Mouse (Mus musculus): Measurements from ENCODE around the gene Nt5c2. TPM values are rescaled to one million over a fixed set of nuclear protein-coding genes. Genes with fewer than 3 reads are reported as not detected.
A peak's percentile ranks its signal among the peaks of the same experiment; 100 is the strongest.

Nt5c2 gene
- polyA plus RNA-seq, 1 experiment: 56.5 TPM

DNA sequence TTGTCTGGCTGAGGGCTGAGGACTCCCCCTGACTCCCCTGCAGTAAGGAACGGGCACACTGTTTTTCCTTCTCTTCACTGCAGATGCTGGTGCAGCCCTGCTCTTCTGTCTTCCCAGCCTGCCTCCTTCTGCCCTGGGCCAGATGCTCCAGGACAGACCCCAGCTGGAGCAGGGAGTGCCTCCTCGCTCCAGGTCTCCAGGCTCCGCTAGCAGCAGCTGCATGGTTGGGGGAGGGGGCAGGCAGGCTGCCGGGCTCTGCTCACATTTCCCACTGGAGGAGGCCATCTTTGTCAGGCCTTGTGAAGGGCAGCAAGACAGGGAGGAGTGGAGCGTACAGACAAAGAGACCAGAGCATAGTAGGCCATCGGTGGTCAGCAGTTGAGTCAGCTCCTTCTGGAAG is 4.4 kb upstream of the Nt5c2 start:
- H3K4me3 ChIP-seq (ENCODE audit: insufficient read depth, low read length): no peak overlapping the region
- TF ChIP-seq CTCF (IDR thresholded peaks at IDR 0.05; ENCODE audit: low read depth, low read length): no peak
- TF ChIP-seq POLR2A (IDR thresholded peaks at IDR 0.05; ENCODE audit: borderline replicate concordance, low read depth, low read length): no peak
- H3K27ac ChIP-seq (ENCODE audit: insufficient read depth, low read depth, low read length): no peak overlapping the region
- H3K4me1 ChIP-seq (ENCODE audit: control insufficient read depth, insufficient read depth, low read length): peaks cover 7% of the 10 kb centered on the region; the same call in 1 of the 2 replicates

DNA sequence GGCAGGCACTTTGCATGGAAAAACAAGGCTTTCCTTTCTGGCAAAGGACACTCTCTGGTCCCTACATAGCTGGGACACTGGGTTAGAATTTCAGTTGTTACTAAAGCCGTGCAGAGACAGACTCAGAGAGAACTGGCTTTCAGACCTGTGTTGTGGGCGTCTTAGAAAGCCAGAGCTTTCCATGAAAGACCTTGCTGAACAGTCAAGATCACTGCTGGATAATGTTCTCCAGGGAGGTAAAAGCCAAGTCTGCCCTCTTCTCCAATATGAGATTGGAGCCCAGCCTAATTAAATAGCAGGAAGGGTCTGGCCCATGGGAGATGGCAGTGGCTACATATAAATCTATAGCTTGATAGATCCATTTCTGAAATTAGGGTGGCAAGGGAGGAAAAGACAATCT is 3.4 kb upstream of the Nt5c2 start:
- Histone ChIP-seq H3K27ac (ENCODE audit: insufficient read depth, low read depth, low read length) (no peak overlapping the region), H3K4me1 (ENCODE audit: control insufficient read depth, insufficient read depth, low read length) (peaks cover 8% of the 10 kb centered on the region; the same call in 1 of the 2 replicates), H3K4me3 (ENCODE audit: insufficient read depth, low read length) (no peak overlapping the region)
- no peak for TF ChIP-seq CTCF (IDR thresholded peaks at IDR 0.05; ENCODE audit: low read depth, low read length)
- no peak for TF ChIP-seq POLR2A (IDR thresholded peaks at IDR 0.05; ENCODE audit: borderline replicate concordance, low read depth, low read length)

DNA sequence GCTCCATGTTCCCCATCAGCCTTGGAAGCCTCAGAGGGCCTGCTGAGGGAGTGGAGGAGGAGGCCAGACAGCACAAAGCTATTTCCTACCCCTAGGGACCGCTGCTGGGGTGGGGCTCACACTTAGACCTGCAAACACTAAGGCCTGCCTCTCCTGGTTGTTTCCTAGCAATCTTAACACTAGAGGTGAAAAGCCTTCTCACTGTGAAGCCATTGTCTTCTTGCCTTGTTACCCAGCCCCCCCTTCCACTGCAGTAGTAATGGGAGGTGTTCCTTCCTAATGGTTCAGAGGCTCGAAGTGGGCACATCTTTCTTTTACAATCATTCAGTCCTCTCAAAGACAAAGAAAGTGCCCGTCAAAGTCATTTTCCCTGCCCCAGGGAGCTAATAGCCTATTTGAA is 2.9 kb upstream of the Nt5c2 start:
- H3K4me1 ChIP-seq (ENCODE audit: control insufficient read depth, insufficient read depth, low read length): peaks cover 5% of the 10 kb centered on the region; the same call in 1 of the 2 replicates
- no peak overlapping the region for H3K27ac ChIP-seq (ENCODE audit: insufficient read depth, low read depth, low read length)
- no peak for TF ChIP-seq POLR2A (IDR thresholded peaks at IDR 0.05; ENCODE audit: borderline replicate concordance, low read depth, low read length)
- TF ChIP-seq CTCF (IDR thresholded peaks at IDR 0.05; ENCODE audit: low read depth, low read length): no peak
- no peak overlapping the region for H3K4me3 ChIP-seq (ENCODE audit: insufficient read depth, low read length)

DNA sequence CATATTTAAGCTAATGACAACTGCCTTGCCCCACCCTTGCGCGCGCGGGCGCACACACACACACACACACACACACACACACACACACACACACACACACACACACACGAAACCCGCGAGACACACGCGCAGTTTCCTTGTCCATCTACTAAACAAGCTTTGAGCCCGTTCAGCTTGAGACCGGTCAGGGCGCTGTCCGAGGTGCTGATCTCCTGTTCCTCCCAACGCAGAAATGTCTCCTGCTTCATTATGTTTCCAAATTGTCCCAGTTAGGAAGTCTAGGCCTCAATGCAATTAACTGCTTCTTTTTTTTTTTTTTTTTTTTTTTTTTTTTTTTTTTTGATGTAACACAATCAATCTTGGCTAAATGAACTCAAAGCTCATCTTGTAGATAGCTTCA is 1.5 kb upstream of the Nt5c2 start:
- TF ChIP-seq CTCF (IDR thresholded peaks at IDR 0.05; ENCODE audit: low read depth, low read length) (no peak), POLR2A (IDR thresholded peaks at IDR 0.05; ENCODE audit: borderline replicate concordance, low read depth, low read length) (no peak)
- Histone ChIP-seq H3K4me3 (ENCODE audit: insufficient read depth, low read length) (no peak overlapping the region), H3K27ac (ENCODE audit: insufficient read depth, low read depth, low read length) (no peak overlapping the region), H3K4me1 (ENCODE audit: control insufficient read depth, insufficient read depth, low read length) (peaks cover 5% of the 10 kb centered on the region; the same call in 1 of the 2 replicates)

DNA sequence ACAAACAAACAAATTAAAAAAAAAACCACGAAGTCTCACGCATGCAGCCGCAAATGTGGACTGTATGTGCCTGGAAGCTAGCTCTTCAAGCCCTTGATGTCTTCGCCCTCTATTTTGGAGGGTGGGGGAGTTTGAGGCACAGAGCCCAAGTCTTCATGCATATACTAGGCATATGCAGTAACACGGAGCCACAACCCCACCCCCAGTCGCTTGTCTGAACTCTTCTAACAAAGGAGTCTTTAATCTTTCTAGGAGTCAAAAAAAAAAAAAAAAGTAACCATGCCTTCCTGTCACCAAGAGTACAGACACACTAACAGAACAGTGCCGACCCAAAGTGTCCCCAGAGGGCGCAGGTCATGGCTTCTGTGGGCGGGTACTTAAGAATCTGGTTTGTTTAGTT is 1.0 kb upstream of the Nt5c2 start:
- Histone ChIP-seq H3K27ac (ENCODE audit: insufficient read depth, low read depth, low read length) (no peak overlapping the region), H3K4me1 (ENCODE audit: control insufficient read depth, insufficient read depth, low read length) (peaks cover 5% of the 10 kb centered on the region; the same call in 1 of the 2 replicates), H3K4me3 (ENCODE audit: insufficient read depth, low read length) (no peak overlapping the region)
- TF ChIP-seq CTCF (IDR thresholded peaks at IDR 0.05; ENCODE audit: low read depth, low read length) (no peak), POLR2A (IDR thresholded peaks at IDR 0.05; ENCODE audit: borderline replicate concordance, low read depth, low read length) (no peak)

DNA sequence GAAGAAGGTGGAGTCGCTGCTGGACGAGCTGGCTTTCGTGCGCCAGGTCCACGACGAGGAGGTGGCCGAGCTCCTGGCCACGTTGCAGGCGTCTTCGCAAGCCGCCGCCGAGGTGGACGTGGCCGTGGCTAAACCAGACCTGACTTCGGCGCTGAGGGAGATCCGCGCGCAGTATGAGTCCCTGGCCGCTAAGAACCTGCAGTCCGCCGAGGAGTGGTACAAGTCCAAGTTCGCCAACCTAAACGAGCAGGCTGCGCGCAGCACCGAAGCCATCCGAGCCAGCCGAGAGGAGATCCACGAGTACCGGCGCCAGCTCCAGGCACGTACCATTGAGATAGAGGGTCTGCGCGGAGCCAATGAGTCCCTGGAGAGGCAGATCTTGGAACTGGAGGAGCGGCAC is 443 bp upstream of the Nt5c2 start:
- Histone ChIP-seq H3K27ac (ENCODE audit: insufficient read depth, low read depth, low read length) (no peak overlapping the region), H3K4me1 (ENCODE audit: control insufficient read depth, insufficient read depth, low read length) (peaks cover 5% of the 10 kb centered on the region; the same call in 1 of the 2 replicates), H3K4me3 (ENCODE audit: insufficient read depth, low read length) (peak overlapping the region; percentile 66)
- TF ChIP-seq POLR2A (IDR thresholded peaks at IDR 0.05; ENCODE audit: borderline replicate concordance, low read depth, low read length) (no peak), CTCF (IDR thresholded peaks at IDR 0.05; ENCODE audit: low read depth, low read length) (no peak)

DNA sequence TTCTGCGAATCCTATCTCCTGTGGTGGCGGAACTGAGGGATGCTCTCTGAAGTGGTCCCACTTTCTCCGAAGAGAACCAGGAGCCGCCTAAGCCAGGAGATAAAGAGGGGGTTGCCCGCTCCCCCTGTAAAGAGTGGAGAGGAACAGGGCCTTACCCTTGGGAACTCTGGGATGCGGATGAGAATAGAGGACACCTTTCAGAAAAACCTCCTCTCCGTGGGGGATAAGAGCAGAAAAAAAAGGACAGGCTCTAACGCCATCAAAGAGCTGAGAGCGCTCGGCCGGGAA is 850 bp downstream of the Nt5c2 start:
- TF ChIP-seq POLR2A (IDR thresholded peaks at IDR 0.05; ENCODE audit: borderline replicate concordance, low read depth, low read length): no peak
- TF ChIP-seq CTCF (IDR thresholded peaks at IDR 0.05; ENCODE audit: low read depth, low read length): no peak
- peaks cover 5% of the 10 kb centered on the region; the same call in 1 of the 2 replicates for H3K4me1 ChIP-seq (ENCODE audit: control insufficient read depth, insufficient read depth, low read length)
- no peak overlapping the region for H3K27ac ChIP-seq (ENCODE audit: insufficient read depth, low read depth, low read length)
- H3K4me3 ChIP-seq (ENCODE audit: insufficient read depth, low read length): peak overlapping the region; percentile 66

DNA sequence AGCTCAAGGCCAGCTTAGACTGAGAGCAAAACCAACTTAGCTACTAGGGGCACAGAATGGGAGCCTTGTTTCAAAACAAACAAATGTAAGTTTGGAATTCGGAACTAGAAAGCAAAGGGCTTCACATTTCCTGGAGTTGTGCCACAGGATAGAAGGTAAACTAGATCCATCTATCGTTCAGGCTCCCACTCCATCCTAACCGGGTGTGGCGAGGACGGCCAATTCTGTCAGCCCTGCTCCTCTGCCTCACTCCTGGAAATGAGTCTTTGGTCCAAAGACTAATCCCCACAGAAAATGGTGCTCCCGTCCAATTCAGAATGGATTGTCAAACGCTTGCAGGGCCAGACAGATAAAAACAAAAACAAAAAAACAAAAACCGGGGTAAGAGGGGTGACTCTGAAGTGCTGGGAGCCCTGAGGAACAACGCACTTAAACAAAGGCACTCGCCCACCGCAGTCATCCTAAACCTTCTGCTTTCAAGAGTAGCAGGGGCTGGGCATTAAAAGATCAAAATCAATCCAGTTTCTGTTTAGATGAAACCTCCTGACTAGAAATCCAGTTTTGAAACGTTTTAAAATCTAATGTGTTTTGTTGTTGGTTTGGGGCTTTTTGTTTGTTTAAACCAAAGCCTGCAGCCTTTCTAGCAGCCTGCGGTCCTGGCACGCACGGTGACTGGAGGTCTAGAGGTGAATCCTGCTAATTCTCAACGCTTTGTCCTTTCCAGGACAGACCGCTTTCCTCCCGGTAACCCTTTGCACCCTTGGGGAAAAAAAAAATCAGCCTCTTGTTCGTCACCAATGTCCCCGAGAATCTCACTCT is 1.4 kb downstream of the Nt5c2 start:
- Histone ChIP-seq H3K27ac (ENCODE audit: insufficient read depth, low read depth, low read length) (no peak overlapping the region), H3K4me3 (ENCODE audit: insufficient read depth, low read length) (no peak overlapping the region; the same call in 1 of the 2 replicates), H3K4me1 (ENCODE audit: control insufficient read depth, insufficient read depth, low read length) (peaks cover 5% of the 10 kb centered on the region; the same call in 1 of the 2 replicates)
- TF ChIP-seq CTCF (IDR thresholded peaks at IDR 0.05; ENCODE audit: low read depth, low read length) (no peak), POLR2A (IDR thresholded peaks at IDR 0.05; ENCODE audit: borderline replicate concordance, low read depth, low read length) (no peak)

DNA sequence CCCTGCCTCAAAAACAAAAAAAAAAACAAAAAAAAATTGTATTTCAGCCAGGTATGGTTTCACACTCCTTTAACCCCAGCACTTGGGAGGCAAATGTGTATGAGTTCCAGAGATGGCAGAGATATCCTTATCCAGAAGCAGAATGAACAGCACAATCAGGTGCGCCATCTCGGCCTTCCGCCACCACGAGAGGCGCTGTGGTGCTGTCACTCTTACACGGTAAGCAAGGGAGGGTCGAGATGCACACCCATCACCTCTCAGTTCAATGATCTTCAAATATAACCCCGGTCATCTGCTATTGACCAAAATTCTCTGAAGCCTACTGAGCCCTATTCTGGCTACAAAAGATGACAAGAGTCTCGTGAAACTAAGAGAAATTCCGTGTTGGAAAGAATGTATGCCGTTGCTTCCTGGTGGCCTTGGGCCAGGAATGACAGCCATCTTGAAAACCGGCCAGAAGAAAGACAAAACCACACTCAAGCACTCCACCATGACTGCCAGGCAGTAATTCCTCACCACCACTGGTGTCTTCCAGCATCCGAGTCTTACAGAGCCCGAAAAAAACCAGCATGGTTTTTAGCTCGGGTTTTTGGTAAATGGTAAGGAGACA is 2.3 kb downstream of the Nt5c2 start:
- TF ChIP-seq CTCF (IDR thresholded peaks at IDR 0.05; ENCODE audit: low read depth, low read length) (no peak), POLR2A (IDR thresholded peaks at IDR 0.05; ENCODE audit: borderline replicate concordance, low read depth, low read length) (no peak)
- H3K27ac ChIP-seq (ENCODE audit: insufficient read depth, low read depth, low read length): no peak overlapping the region
- no peak overlapping the region for H3K4me3 ChIP-seq (ENCODE audit: insufficient read depth, low read length)
- H3K4me1 ChIP-seq (ENCODE audit: control insufficient read depth, insufficient read depth, low read length): peaks cover 5% of the 10 kb centered on the region; the same call in 1 of the 2 replicates

DNA sequence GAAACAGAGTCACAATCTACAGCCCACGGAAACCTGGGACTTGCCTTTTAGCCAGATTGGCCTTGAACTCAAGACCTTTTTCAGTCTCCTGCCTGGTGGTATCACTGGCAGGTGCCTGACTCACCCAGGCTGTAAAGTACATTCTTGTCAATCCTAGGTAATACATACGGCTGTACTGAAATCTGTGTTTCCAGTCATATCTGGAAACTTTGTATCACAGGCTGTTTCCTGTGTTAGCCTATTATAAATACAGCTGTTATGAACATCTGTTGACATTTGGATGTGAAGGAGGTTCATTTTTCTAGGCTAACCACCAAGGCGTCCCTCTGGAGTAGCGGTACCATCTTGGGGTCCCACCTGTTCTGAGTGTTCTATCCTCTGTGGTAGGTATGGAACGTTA is 5.0 kb downstream of the Nt5c2 start:
- H3K4me1 ChIP-seq (ENCODE audit: control insufficient read depth, insufficient read depth, low read length): peaks cover 3% of the 10 kb centered on the region
- TF ChIP-seq CTCF (IDR thresholded peaks at IDR 0.05; ENCODE audit: low read depth, low read length) (no peak), POLR2A (IDR thresholded peaks at IDR 0.05; ENCODE audit: borderline replicate concordance, low read depth, low read length) (no peak)
- H3K27ac ChIP-seq (ENCODE audit: insufficient read depth, low read depth, low read length): no peak overlapping the region
- H3K4me3 ChIP-seq (ENCODE audit: insufficient read depth, low read length): no peak overlapping the region
